Mouse (Mus musculus) ES-Bruce4 (cell line): Measurements from ENCODE around the gene Syngr3. TPM values are rescaled to one million over a fixed set of nuclear protein-coding genes. Genes with fewer than 3 reads are reported as not detected.

ENCODE experiments used
- H3K27ac ChIP-seq: 2 replicates; pipeline ENCODE4 v1.5.1; 2012; ENCODE audit warnings: low read length, inconsistent platforms; ENCODE audit not compliant: insufficient read depth
- H3K27me3 ChIP-seq: 2 replicates; pipeline ENCODE4 v1.6.1; 2012; ENCODE audit warnings: mild to moderate bottlenecking, low read length, inconsistent platforms; ENCODE audit not compliant: control insufficient read depth, poor library complexity, insufficient read depth, severe bottlenecking
- H3K36me3 ChIP-seq: 2 replicates; pipeline ENCODE4 v1.6.1; 2012; ENCODE audit warnings: inconsistent platforms, mild to moderate bottlenecking, low read length, moderate library complexity; ENCODE audit not compliant: control insufficient read depth, poor library complexity, insufficient read depth, severe bottlenecking
- H3K4me1 ChIP-seq: one replicate; pipeline ENCODE4 v1.8.1; 2011; ENCODE audit warnings: low read length; ENCODE audit not compliant: control insufficient read depth, insufficient read depth
- H3K4me3 ChIP-seq: 2 replicates; pipeline ENCODE4 v1.5.1; 2011; ENCODE audit warnings: low read depth, mild to moderate bottlenecking, low read length
- H3K9ac ChIP-seq: 2 replicates; pipeline ENCODE4 v1.6.1; 2012; ENCODE audit warnings: low read depth, mild to moderate bottlenecking, inconsistent platforms; ENCODE audit not compliant: poor library complexity, severe bottlenecking
- H3K9me3 ChIP-seq: replicated peaks from 2 replicates; pipeline ENCODE4 v1.6.1; 2012; ENCODE audit warnings: mild to moderate bottlenecking, low read length, inconsistent platforms; ENCODE audit not compliant: control insufficient read depth, poor library complexity, insufficient read depth, severe bottlenecking
- CTCF ChIP-seq: IDR thresholded peaks from one replicate; pipeline ENCODE4 v1.8.1; 2011; ENCODE audit warnings: low read depth, low read length
- EP300 ChIP-seq: IDR thresholded peaks from 2 replicates; pipeline ENCODE4 v1.6.1; 2011; ENCODE audit warnings: low read depth, low read length; ENCODE audit not compliant: insufficient read depth
- POLR2A ChIP-seq: IDR thresholded peaks from one replicate; pipeline ENCODE4 v1.8.1; 2011; ENCODE audit warnings: low read length; ENCODE audit not compliant: insufficient read depth
- polyA plus RNA-seq: library from polyadenylated mRNA; stranded (reverse); fragments of >200 nt; gene quantifications from 2 replicates; pipeline ENCODE4 v1.2.4, GENCODE M21; 2011; ENCODE audit warnings: low read depth; ENCODE audit not compliant: missing spikeins, insufficient read depth, insufficient read length

Syngr3 gene
- polyA plus RNA-seq, 1 experiment, result 8.9 TPM

GRCm38 (mm10) chr17:24649581-24650069, 40.1 kb downstream of the Syngr3 start:
- peak overlapping the region; percentile 68 for H3K4me3 ChIP-seq
- no peaks in the 10 kb centered on the region for H3K27me3 ChIP-seq
- peaks cover 8% of the 10 kb centered on the region for H3K4me1 ChIP-seq
- no peak overlapping the region for H3K27ac ChIP-seq
- H3K9ac ChIP-seq, result peak overlapping the region; percentile 83
- no peaks in the 10 kb centered on the region for H3K36me3 ChIP-seq
- H3K9me3 ChIP-seq, result no peaks in the 10 kb centered on the region
- TF ChIP-seq EP300 (no peak), CTCF (no peak), POLR2A (no peak)

- Histone ChIP-seq H3K4me3 (no peak overlapping the region; the same call in 1 of the 2 replicates), H3K27ac (no peak overlapping the region), H3K27me3 (no peaks in the 10 kb centered on the region), H3K9me3 (no peaks in the 10 kb centered on the region), H3K36me3 (no peaks in the 10 kb centered on the region), H3K9ac (no peak overlapping the region), H3K4me1 (peaks cover 10% of the 10 kb centered on the region)
- TF ChIP-seq POLR2A, result no peak
- no peak for TF ChIP-seq CTCF
- no peak for TF ChIP-seq EP300
Observed at GRCm38 (mm10) chr17:24648731-24649377, 40.9 kb downstream of the Syngr3 start.

GRCm38 (mm10) chr17:24647493-24647892, 42.3 kb downstream of the Syngr3 start:
- Histone ChIP-seq H3K9ac (no peak overlapping the region), H3K4me3 (no peak overlapping the region)

GRCm38 (mm10) chr17:24646381-24646780, 43.4 kb downstream of the Syngr3 start:
- Histone ChIP-seq H3K36me3 (no peaks in the 10 kb centered on the region), H3K4me1 (peaks cover 10% of the 10 kb centered on the region), H3K9me3 (no peaks in the 10 kb centered on the region), H3K9ac (no peak overlapping the region), H3K27me3 (no peaks in the 10 kb centered on the region), H3K27ac (peak overlapping the region; percentile 12; the same call in 1 of the 2 replicates), H3K4me3 (no peak overlapping the region)
- TF ChIP-seq EP300 (no peak), CTCF (no peak), POLR2A (no peak)

More at GRCm38 (mm10) chr17:24647493-24647892, 42.3 kb downstream of the Syngr3 start:
- no peaks in the 10 kb centered on the region for H3K36me3 ChIP-seq
- no peaks in the 10 kb centered on the region for H3K27me3 ChIP-seq
- no peak overlapping the region for H3K27ac ChIP-seq
- no peaks in the 10 kb centered on the region for H3K9me3 ChIP-seq
- TF ChIP-seq CTCF (no peak), EP300 (no peak), POLR2A (no peak)
- peaks cover 10% of the 10 kb centered on the region for H3K4me1 ChIP-seq

GRCm38 (mm10) chr17:24645916-24646315, 43.8 kb downstream of the Syngr3 start:
- H3K9ac ChIP-seq, result no peak overlapping the region
- TF ChIP-seq CTCF (no peak), POLR2A (no peak), EP300 (no peak)
- H3K36me3 ChIP-seq, result no peaks in the 10 kb centered on the region
- H3K4me1 ChIP-seq, result peaks cover 10% of the 10 kb centered on the region
- H3K9me3 ChIP-seq, result no peaks in the 10 kb centered on the region
- H3K27me3 ChIP-seq, result no peaks in the 10 kb centered on the region
- H3K4me3 ChIP-seq, result no peak overlapping the region
- H3K27ac ChIP-seq, result peak overlapping the region; percentile 12; the same call in 1 of the 2 replicates

GRCm38 (mm10) chr17:24644875-24645721, 44.7 kb downstream of the Syngr3 start:
- no peaks in the 10 kb centered on the region for H3K9me3 ChIP-seq
- no peak overlapping the region for H3K9ac ChIP-seq
- H3K4me1 ChIP-seq, result peaks cover 10% of the 10 kb centered on the region
- no peaks in the 10 kb centered on the region for H3K36me3 ChIP-seq
- H3K27ac ChIP-seq, result 0 out of 2 replicates have a peak overlapping the region, but pooled peaks have one; percentile 12
- H3K27me3 ChIP-seq, result no peaks in the 10 kb centered on the region
- H3K4me3 ChIP-seq, result no peak overlapping the region
- TF ChIP-seq CTCF, result no peak
- no peak for TF ChIP-seq EP300
- TF ChIP-seq POLR2A, result no peak
